Mouse (Mus musculus) stomach, postnatal 0 days (tissue): Measurements from ENCODE around the gene Trmt10a.

Experiments
- CTCF ChIP-seq: IDR thresholded peaks from 2 replicates; pipeline ENCODE4 v1.5.1; 2016; ENCODE audit warnings: antibody characterized with exemption, low read depth, mild to moderate bottlenecking, moderate library complexity
- EP300 ChIP-seq: optimal IDR thresholded peaks from 2 replicates; pipeline ENCODE3; 2016; ENCODE audit warnings: antibody characterized with exemption

DNA sequence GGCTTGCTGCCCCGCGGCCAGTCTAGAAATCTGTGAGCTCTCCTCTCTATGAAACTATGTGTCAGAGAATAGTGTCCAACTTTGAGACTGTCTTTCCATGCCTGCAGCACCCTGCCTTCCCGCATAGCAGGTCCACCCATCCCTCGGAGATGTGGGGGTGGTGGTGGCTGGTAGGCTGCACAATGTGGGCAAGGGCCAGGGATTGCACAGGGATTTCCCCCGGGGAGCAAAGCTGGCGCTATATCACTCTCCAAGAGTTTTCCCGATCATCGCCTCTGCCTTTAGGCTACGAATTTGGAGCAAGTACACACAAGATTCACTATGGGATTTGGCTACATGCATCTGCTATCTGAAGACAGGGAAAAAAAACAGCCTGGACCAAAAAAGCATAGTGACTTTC, 54.3 kb downstream of the Trmt10a start:
- no peak for TF ChIP-seq CTCF
- no peak for TF ChIP-seq EP300
